Mouse (Mus musculus) layer of hippocampus, adult 9-11 months (tissue): Measurements from ENCODE around the gene Stpg1.

Source experiments
- DNase-seq: peaks from one replicate; pipeline ENCODE4 v3.0.0; 2022

Stpg1 gene

GRCm38 (mm10) chr4:135514925-135515324 lies 20.3 kb downstream of the Stpg1 start:
- no peak for DNase-seq

GRCm38 (mm10) chr4:135516351-135517316 lies 22.0 kb downstream of the Stpg1 start:
- no peak for DNase-seq

- DNase-seq, result no peak
These were observed 23.5 kb downstream of the Stpg1 start for GRCm38 (mm10) chr4:135518135-135518534.

- DNase-seq, result no peak
These were observed 25.8 kb downstream of the Stpg1 start for GRCm38 (mm10) chr4:135520421-135520820.

- DNase-seq, result no peak
These were observed 29.3 kb downstream of the Stpg1 start for GRCm38 (mm10) chr4:135523939-135524338.

- no peak for DNase-seq
These were observed 30.5 kb downstream of the Stpg1 start for GRCm38 (mm10) chr4:135525057-135525456.

GRCm38 (mm10) chr4:135526039-135526710 lies 31.6 kb downstream of the Stpg1 start:
- DNase-seq, result peak; percentile 28

GRCm38 (mm10) chr4:135530270-135530669 lies 35.7 kb downstream of the Stpg1 start:
- DNase-seq, result no peak

GRCm38 (mm10) chr4:135531236-135531635 lies 36.6 kb downstream of the Stpg1 start:
- peak; percentile 74 for DNase-seq

GRCm38 (mm10) chr4:135531771-135532613 lies 37.4 kb downstream of the Stpg1 start:
- DNase-seq, result no peak

- no peak for DNase-seq
These were observed 38.4 kb downstream of the Stpg1 start for GRCm38 (mm10) chr4:135533001-135533400.

GRCm38 (mm10) chr4:135535021-135535420 lies 40.4 kb downstream of the Stpg1 start:
- DNase-seq, result no peak

GRCm38 (mm10) chr4:135539056-135539455 lies 44.5 kb downstream of the Stpg1 start:
- DNase-seq, result no peak

GRCm38 (mm10) chr4:135540057-135540456 lies 45.5 kb downstream of the Stpg1 start:
- DNase-seq, result no peak

- DNase-seq, result no peak
These were observed 49.7 kb downstream of the Stpg1 start for GRCm38 (mm10) chr4:135544284-135544683.

- no peak for DNase-seq
These were observed 50.5 kb downstream of the Stpg1 start for GRCm38 (mm10) chr4:135545080-135545511.

GRCm38 (mm10) chr4:135546008-135546407 lies 51.4 kb downstream of the Stpg1 start:
- no peak for DNase-seq

GRCm38 (mm10) chr4:135546793-135547192 lies 52.2 kb downstream of the Stpg1 start:
- no peak for DNase-seq

- DNase-seq, result no peak
These were observed 53.0 kb downstream of the Stpg1 start for GRCm38 (mm10) chr4:135547551-135547950.

GRCm38 (mm10) chr4:135548108-135548507 lies 53.5 kb downstream of the Stpg1 start:
- DNase-seq, result no peak

- no peak for DNase-seq
These were observed 54.0 kb downstream of the Stpg1 start for GRCm38 (mm10) chr4:135548521-135549077.

- no peak for DNase-seq
These were observed 54.7 kb downstream of the Stpg1 start for GRCm38 (mm10) chr4:135549323-135549722.

- no peak for DNase-seq
These were observed 69.2 kb downstream of the Stpg1 start for GRCm38 (mm10) chr4:135563794-135564193.
